Mouse (Mus musculus): ENCODE measurements at regions not wholly inside any gene's neighbourhood (a gene's known extent, or its start where the extent isn't known, plus 50 kb on each side); places are given as distances from the start of the nearest gene placed in this dataset.

GRCm38 (mm10) chr15:62294786-62295185, 1372.0 kb upstream of the A1bg start:
- no peak for DNase-seq (ENCODE audit: low spot score in 2 of 2)

GRCm38 (mm10) chr15:62292876-62293275, 1370.1 kb upstream of the A1bg start:
- DNase-seq (ENCODE audit: low spot score in 2 of 2): no peak

- DNase-seq (ENCODE audit: low spot score in 2 of 2): no peak
These were observed 1367.9 kb upstream of the A1bg start for GRCm38 (mm10) chr15:62290687-62291086.

- DNase-seq (ENCODE audit: low spot score in 2 of 2): no peak
These were observed 1364.1 kb upstream of the A1bg start for GRCm38 (mm10) chr15:62286666-62287655.

GRCm38 (mm10) chr15:62284606-62285531, 1362.1 kb upstream of the A1bg start:
- DNase-seq (ENCODE audit: low spot score in 2 of 2): no peak

GRCm38 (mm10) chr15:62283661-62284429, 1361.0 kb upstream of the A1bg start:
- DNase-seq (ENCODE audit: low spot score in 2 of 2): no peak

- no peak for DNase-seq (ENCODE audit: low spot score in 2 of 2)
These were observed 1359.8 kb upstream of the A1bg start for GRCm38 (mm10) chr15:62282646-62283045.

GRCm38 (mm10) chr15:62282116-62282515, 1359.3 kb upstream of the A1bg start:
- no peak for DNase-seq (ENCODE audit: low spot score in 2 of 2)

GRCm38 (mm10) chr15:62279526-62279925, 1356.7 kb upstream of the A1bg start:
- DNase-seq (ENCODE audit: low spot score in 2 of 2): no peak

- DNase-seq (ENCODE audit: low spot score in 2 of 2): no peak
These were observed 1352.0 kb upstream of the A1bg start for GRCm38 (mm10) chr15:62274818-62275217.

- DNase-seq (ENCODE audit: low spot score in 2 of 2): no peak
These were observed 1351.2 kb upstream of the A1bg start for GRCm38 (mm10) chr15:62273855-62274488.

GRCm38 (mm10) chr15:62272755-62273154, 1349.9 kb upstream of the A1bg start:
- DNase-seq (ENCODE audit: low spot score in 2 of 2): no peak

- no peak for DNase-seq (ENCODE audit: low spot score in 2 of 2)
These were observed 1348.6 kb upstream of the A1bg start for GRCm38 (mm10) chr15:62271428-62271827.

- no peak for DNase-seq (ENCODE audit: low spot score in 2 of 2)
These were observed 1345.4 kb upstream of the A1bg start for GRCm38 (mm10) chr15:62268189-62268588.

- no peak for DNase-seq (ENCODE audit: low spot score in 2 of 2)
These were observed 1344.7 kb upstream of the A1bg start for GRCm38 (mm10) chr15:62267536-62267935.

GRCm38 (mm10) chr15:62266025-62266424, 1343.2 kb upstream of the A1bg start:
- no peak for DNase-seq (ENCODE audit: low spot score in 2 of 2)

- DNase-seq (ENCODE audit: low spot score in 2 of 2): peak; percentile 59 to 63
These were observed 1342.7 kb upstream of the A1bg start for GRCm38 (mm10) chr15:62265484-62265937.

GRCm38 (mm10) chr15:62264966-62265365, 1342.2 kb upstream of the A1bg start:
- DNase-seq (ENCODE audit: low spot score in 2 of 2): no peak

- DNase-seq (ENCODE audit: low spot score in 2 of 2): no peak
These were observed 1341.4 kb upstream of the A1bg start for GRCm38 (mm10) chr15:62264183-62264582.

- DNase-seq (ENCODE audit: low spot score in 2 of 2): no peak
These were observed 1339.7 kb upstream of the A1bg start for GRCm38 (mm10) chr15:62262487-62262886.

- no peak for DNase-seq (ENCODE audit: low spot score in 2 of 2)
These were observed 1338.7 kb upstream of the A1bg start for GRCm38 (mm10) chr15:62261520-62261919.
